Mouse (Mus musculus): ENCODE data around the gene Fam217a.
"Not testable (repeated sequence)": the region's sequence is repeated elsewhere in the genome, so short reads cannot be mapped to it uniquely, and the experiment has no call there.

Fam217a gene

GRCm38 (mm10) chr13:34924210-34924609 lies at the start of gene Fam217a, which contains the start of gene 4933417A18Rik:
Gene Fam217a (minus strand): TSS chr13:34924310.
Gene 4933417A18Rik (plus strand): TSS chr13:34924409.
- DNase-seq (ENCODE audit: low spot score): no peak

- DNase-seq (ENCODE audit: low spot score): no peak
These were observed 49.7 kb upstream of the Fam217a start for GRCm38 (mm10) chr13:34973770-34974169.

DNA sequence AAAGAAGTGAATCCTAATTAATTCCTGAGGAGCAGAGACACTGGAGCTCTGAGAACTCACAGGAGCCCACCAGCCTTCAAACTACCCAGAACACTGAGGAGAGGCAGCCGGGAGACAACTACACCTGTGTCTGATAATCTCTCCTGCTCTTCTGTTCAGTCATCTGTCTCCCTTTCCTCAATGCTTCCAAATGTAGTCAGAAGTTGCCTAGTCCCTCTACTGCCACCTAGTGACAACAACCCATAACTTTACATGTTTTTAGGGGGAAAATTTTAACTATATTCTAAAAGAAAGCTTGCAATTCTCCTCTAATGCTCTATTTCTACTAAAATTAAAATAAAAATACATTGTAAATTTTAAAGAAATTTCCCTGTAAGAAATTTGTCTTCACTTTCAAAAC lies 49.0 kb upstream of the Fam217a start:
- no peak for DNase-seq (ENCODE audit: low spot score)

DNA sequence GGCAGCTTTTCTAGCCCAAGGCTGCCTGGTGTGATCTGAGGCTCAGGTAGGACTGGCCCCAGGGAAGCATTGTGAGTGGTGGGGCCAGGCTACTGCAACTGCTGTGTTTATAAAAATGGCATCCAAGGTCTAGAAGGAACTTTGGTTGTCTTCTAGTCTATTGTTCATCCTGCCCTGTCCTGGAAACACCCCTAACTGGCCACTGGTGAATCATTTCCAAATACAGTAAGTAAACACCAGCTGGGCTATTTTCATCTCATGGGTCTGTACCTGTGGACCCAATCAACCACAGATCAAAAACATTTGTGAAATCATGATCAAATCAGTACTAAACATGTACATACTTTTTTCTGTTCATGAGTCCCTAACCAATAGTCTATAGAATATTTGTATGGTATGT lies 48.3 kb upstream of the Fam217a start:
- not testable (repeated sequence) for DNase-seq (ENCODE audit: low spot score)

GRCm38 (mm10) chr13:34965647-34966046 lies 41.5 kb upstream of the Fam217a start:
- DNase-seq (ENCODE audit: low spot score): not testable (repeated sequence)

GRCm38 (mm10) chr13:34964866-34965265 lies 40.8 kb upstream of the Fam217a start:
- no peak for DNase-seq (ENCODE audit: low spot score)

DNA sequence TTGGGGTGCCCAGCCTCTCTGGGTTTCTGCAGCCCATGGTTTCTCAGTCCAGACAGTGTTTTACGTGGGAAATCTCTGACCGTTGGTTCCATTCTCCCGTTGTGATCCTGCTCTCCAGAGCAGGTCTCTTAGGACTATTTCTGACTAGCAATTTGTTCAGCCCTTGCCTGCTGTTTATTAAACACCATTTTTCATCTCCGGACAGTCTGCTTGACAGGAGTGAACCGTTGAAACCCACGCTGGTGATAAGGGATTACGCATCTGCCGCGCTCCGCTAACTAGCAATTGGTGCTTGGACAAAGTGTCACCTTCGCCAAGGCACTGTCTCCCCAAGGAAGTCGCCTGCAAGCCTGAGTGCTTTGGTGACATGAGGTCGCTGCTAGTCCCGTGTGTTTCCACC lies 40.3 kb upstream of the Fam217a start:
- no peak for DNase-seq (ENCODE audit: low spot score)

- no peak for DNase-seq (ENCODE audit: low spot score)
These were observed 39.6 kb upstream of the Fam217a start, which contains the start of gene Eci3 for GRCm38 (mm10) chr13:34963511-34964397. Gene Eci3 (minus strand): TSS chr13:34963810.

DNA sequence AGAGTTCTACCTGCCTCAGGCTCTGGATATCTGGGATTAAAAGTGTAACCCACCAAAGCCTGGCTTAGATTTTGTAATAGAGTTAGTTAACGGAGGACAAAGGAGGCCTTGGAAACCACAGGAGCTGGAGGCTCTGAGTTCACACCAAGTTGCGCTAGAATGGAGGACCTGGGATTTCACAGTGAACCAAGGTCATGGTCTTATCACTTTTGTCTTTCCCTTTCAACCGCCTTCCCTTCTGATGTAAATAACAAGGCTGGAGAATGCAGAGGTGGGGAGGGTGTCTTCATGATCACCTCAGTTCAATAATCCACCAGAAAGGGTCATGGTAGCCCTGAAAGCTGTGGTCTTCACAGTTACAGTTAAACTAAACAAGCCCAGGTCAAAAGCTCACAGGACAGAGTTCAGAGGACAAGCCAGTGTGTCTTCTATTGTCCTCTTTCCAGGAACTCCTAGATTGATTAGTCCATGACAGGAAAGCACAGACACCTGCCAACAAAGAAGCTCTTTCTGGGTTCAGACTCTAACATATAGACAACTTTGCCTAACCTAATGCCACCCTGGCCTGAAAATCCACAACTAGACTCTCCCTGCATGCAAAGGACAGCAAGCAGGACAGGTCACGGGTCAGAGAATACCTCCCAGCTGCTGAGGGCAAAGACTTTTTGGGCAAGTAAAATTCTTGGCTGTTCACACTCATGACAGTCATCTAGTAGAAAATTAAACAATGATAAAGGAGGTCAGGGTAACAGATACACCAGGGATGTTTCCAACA lies 37.1 kb upstream of the Fam217a start:
- DNase-seq (ENCODE audit: low spot score): no peak

DNA sequence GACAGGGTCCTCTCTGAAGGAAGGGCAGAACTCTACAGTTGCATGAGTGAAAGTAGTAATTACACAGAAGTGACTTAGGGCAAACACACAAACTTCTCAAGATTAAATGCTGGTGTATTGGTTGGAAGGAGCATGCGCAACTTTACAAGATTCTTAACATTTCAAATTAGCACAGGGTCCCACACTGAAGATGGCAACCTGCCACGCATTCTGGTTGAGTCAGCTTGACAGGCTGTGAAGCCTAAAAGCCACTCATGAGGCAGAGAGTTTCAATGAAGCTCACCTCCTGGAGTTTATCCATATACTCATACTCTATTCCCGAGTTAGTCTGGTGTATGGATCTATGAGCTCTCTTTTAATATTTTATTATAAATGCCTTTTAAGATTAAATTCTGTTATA lies 34.0 kb upstream of the Fam217a start:
- DNase-seq (ENCODE audit: low spot score): not testable (repeated sequence)

GRCm38 (mm10) chr13:34956901-34957300 lies 32.8 kb upstream of the Fam217a start:
- no peak for DNase-seq (ENCODE audit: low spot score)

DNA sequence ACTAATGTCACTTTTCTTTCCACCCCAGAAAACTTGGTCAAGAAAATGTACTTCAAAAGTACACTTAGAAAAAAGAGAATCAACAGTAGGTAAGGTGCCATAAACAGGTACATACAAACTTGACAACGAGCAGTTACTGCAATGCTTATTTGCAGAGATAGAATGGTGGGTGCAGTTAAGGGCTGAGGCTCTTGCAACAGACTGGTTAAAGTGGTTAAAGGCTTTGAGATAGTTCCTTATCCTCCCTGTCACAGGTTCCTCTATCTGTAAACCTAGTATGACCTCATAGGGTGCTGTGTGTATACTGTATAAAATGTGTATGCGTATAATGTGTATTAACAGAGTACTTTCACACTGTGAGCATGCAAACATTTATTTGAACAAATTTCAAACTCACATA lies 27.3 kb upstream of the Fam217a start:
- not testable (repeated sequence) for DNase-seq (ENCODE audit: low spot score)

- DNase-seq (ENCODE audit: low spot score): no peak
These were observed 18.3 kb upstream of the Fam217a start for GRCm38 (mm10) chr13:34942370-34942769.

GRCm38 (mm10) chr13:34934931-34935644 lies 11.0 kb upstream of the Fam217a start:
- DNase-seq (ENCODE audit: low spot score): no peak

DNA sequence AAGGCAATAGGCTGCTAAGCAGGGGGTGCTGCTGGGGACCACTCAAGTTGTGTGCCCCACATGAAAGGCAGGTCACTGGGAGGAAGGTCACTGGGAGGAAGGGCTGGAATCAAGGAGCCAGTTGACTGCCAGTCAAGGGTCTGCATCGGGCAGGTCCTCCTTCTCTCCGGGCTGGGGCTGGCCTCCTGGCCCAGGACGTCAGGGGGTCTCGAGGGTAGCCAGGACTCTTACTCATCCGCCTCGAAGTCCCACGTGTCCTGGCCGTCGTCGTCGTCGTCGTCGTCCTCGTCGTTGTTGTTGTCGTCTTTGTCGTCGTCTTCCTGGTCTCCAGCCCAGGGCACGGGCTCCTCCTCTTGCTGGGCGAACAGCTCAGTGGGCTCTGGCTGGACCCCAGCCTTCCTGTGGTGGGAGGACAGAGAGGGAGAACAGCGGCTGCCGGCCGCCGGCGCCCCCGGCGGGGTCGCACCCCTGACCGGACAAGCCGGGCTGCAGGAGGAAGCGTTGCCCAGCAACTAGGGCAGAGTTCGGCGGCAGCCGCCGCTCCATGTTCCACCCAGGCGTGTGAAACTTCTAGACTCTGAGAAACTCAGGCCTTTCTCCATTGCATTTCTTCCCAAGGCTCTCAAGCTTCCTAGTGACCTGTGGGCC lies 7.5 kb downstream of the Fam217a start:
- no peak for DNase-seq (ENCODE audit: low spot score)

GRCm38 (mm10) chr13:34914614-34915013 lies 9.5 kb downstream of the Fam217a start:
- DNase-seq (ENCODE audit: low spot score): no peak

- DNase-seq (ENCODE audit: low spot score): no peak
These were observed 31.2 kb downstream of the Fam217a start for GRCm38 (mm10) chr13:34892871-34893270.

DNA sequence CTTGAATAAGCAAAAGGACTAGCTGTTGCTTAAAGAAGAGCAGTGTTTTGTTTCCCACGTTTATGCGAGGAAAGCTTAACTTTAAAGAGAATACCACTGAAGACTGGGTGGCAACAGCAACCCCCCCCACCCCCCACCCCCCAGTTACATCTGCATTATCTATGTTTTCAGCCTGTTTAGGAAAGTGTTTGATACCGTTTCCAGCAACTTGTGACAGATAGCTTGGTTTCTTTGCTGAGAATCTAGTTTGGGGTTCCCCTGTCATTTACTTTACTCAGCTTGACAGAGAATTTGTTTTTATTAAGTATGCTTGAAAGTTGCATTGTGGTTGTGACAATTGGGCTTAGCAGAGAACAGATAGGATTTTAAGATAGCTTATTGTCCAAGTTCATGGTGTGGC lies 47.6 kb downstream of the Fam217a start:
- DNase-seq (ENCODE audit: low spot score): no peak

- no peak for DNase-seq (ENCODE audit: low spot score)
These were observed 48.2 kb downstream of the Fam217a start for GRCm38 (mm10) chr13:34875741-34876445.

DNA sequence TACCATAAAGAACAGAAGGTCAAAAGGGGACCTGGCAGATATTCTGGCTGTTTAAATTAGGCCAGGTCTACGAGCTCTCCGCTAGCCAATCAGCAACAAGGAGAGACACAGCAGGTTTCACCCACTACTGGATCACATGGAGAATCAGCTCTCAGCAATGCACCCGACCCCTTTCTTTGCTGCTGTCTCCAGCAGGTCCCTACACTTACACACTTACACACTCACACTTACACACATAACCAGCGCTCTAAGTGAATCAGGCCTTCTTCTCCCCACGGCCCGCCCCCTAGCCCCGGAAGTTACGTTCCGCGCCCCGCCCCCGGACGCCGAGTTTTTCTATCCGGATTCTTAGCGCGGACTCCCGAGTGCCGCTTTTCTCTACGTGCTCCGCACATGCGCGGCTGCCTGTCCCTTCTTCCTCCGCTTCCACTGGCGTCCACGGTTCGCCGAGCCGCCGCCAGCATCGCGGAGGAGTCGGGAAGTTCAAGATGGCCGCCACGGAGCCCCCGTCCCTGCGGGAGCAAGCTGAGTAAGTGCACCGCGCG lies 48.9 kb downstream of the Fam217a start, which contains the start of gene Prpf4b:
Gene Prpf4b (plus strand): TSS at position 137 of the 545 bp plus-strand sequence.
- peak; percentile 71 for DNase-seq (ENCODE audit: low spot score)

- not testable (repeated sequence) for DNase-seq (ENCODE audit: low spot score)
These were observed 49.4 kb downstream of the Fam217a start for GRCm38 (mm10) chr13:34874736-34875135.
